Mouse (Mus musculus) frontal cortex, postnatal 10 days (tissue): ENCODE measurements around the gene Hip1r.

Experiments used
- DNase-seq, 2 experiments: peaks; one replicate each; pipeline ENCODE4 v3.0.0; 2022; ENCODE audit warnings: low spot score in 2 of 2, mixed read lengths in 1 of 2

Hip1r gene

DNA sequence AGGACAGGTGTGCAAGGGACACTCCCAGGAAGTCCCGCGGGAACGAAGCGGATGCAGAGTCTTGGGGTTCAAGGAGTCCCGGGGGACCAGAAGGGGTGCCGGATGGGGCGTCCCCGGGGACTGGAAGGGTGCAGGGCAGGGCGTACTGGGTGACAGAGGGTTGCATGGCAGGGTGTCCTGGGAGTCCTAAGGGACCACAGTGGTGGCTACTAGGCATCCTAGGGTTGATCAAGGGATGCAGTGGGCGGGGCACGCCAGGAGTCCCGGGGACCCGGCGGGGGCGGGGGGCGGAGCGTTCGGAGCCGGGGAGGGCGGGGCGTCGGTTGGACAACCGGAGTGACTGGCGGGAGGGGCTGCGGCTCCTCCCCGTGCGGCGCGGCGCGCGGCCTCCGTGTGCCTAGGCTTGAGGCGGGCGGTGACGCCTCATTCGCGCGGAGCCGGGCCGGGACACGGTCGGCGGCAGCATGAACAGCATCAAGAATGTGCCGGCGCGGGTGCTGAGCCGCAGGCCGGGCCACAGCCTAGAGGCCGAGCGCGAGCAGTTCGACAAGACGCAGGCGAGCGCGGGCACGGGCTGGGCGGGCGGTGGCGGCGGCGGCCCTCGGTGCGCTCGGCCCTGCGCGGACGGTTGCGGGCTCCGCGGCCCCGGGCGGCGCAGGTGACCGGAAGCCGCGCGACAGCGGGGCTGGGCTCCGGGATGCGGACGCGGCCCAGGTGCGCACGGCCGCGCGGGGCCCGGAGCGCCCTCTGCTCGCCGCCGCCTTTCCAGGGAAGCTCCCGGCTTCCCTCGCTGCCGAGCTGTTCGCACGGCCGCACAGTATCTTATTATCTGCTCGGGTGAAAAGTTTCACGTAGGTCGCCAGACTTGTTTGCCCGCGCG lies at the start of gene Hip1r:
TSS of gene Hip1r (plus strand) at position 330 of the 880 bp plus-strand sequence.
- DNase-seq: peak in 1 of 2 experiments; percentile 68

- no peak for DNase-seq
These were observed 46.3 kb upstream of the Hip1r start, which contains the start of gene Gm43518 for GRCm38 (mm10) chr5:123927118-123927517. Gm43518 (plus strand) TSS chr5:123927418.

DNA sequence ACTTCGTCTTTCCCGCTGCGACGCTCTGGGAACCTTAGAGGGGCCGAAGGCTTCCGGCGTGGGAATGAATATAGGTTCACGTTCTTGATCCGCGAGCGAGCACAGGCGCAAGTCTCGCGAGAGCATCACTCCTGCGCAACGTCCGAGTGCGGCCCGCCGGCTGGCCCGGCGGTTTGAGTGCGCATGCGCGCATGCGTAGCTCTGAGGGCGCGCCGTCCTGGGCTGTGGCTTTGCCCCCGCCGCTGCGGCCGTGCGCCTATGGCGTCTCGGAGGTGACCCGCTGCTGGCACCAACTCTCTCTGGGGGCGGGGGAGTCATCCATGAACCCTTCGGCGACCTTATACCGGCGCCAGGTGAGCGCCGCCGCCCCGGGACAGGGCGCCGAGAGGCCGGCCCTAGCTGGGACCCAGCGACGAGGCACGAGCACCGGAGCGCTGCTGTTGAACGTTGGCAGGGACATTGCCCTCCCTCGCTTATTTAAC lies 42.9 kb upstream of the Hip1r start, which contains the start of gene Ccdc62:
TSS of gene Ccdc62 (plus strand) at position 172 of the 482 bp plus-strand sequence.
- peak; percentile 81 to 90 for DNase-seq

DNA sequence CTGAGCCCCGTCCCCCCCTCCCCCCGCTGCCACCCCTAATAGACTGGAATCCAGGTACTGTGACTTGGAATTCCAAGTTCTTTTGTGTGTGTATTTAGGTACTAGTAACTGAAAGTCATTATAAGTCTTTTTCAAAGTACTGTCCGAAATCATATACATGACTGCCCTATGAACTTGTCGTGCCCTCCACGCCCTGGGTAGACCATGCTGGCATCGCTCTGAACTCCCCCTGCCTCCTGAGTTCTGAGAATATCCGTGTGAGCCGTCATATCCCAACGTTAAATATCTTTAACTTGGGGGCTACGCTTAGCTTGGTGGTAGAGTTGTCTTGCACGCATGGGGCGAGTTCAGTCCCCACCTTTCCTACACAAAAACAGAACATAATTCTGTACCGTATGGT lies 42.3 kb upstream of the Hip1r start:
- no peak for DNase-seq

DNA sequence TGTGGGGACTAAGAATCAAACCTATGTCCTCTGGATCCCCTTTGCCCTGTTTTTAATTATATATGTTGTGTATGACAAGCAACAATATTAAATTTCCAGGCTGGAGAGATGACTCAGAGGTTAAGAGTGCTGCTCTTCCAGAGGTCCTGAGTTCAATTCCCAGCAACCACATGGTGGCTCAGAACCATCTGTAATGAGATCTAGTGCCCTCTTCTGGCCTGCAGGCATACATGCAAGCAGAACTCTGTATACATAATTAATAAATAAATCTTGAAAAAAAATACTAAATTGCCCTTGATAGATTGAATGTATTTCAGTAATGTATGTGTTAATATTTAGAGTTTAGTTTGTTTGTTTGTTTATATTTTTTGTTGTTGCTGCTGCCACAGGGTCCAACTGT lies 40.5 kb upstream of the Hip1r start:
- DNase-seq: no peak

DNA sequence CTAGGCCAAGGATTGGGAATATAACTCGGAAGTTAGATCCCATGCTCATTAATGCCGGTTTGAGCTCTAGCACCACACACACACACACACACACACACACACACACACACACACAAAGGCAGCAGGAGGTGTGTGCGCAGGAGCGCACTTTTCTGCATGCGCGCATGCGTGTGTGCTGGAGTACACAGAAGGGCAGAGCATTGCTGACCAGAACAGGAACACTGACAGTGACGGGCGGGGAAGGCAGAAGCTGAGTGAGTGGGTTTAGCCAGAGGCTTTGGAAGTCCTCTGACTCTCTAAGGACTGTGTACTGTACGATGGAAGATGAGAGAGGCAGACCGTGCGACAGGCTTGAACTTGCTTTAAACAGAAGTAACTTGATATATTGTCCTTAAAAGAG lies 39.9 kb upstream of the Hip1r start:
- DNase-seq: no peak

DNA sequence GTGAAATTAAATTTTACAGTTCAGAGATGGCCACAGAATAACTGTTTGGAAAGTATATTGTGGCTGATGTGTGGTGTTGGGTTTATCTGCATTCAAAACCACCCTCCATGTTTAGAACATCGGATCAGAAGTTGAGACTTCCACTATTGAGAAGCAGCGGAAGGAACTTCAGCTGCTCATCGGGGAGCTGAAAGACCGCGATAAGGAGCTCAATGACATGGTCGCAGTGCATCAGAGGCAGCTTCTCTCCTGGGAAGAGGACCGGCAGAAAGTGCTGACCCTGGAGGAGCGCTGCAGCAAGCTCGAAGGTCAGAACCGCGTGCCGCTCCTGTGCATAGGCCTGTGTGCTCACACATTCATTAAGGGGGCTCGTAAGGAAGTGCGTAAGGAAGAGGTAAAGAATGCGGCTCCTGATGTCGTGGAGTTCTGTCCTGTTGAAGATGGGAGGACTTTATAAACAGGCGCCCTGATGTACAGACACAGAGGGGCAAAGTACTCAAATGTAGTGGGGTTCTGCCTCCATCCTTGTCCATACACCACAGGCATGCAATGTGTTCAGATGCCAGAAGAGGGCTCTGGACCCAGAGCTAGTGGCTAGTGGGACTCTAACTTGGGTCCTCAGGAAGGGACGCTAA lies 39.4 kb upstream of the Hip1r start:
- no peak for DNase-seq

- DNase-seq: no peak
These were observed 37.5 kb upstream of the Hip1r start for GRCm38 (mm10) chr5:123935931-123936330.

- no peak for DNase-seq
These were observed 34.9 kb upstream of the Hip1r start for GRCm38 (mm10) chr5:123938479-123938878.

- DNase-seq: no peak
These were observed 26.9 kb upstream of the Hip1r start for GRCm38 (mm10) chr5:123946546-123946945.

DNA sequence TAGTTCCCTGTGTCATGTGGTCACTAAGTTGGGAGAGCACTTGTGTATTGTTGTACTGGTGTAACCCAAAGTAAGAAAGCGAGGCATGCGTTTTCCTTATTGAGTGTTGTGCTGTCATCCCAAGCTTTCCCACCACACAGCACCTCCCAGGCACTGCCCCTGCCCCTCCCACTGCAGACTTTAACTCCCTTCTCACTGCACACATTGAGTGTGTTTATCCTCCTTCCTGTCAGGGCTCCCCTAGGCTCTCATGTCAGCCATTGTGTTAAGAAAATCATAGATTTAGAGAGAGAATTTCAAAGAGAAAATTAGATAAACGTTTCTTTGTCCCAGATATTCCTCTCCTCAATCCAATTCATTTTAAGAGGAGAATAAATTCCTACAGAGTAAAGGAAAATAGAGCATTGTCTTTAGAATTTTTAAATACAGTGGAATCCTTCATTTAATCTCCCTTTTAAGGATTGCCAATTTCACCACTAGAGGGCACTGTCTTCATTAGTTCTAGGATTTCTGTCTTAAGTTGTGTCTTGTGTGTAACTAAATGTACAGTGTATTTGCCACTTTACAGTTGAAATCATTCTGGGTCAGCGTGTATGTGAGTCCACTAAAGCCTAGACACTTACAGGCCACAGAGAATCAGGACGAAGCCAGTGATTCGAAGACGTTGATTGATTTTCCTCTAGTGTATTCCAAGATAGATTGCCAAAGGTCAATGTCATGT lies 26.2 kb upstream of the Hip1r start:
- no peak for DNase-seq

DNA sequence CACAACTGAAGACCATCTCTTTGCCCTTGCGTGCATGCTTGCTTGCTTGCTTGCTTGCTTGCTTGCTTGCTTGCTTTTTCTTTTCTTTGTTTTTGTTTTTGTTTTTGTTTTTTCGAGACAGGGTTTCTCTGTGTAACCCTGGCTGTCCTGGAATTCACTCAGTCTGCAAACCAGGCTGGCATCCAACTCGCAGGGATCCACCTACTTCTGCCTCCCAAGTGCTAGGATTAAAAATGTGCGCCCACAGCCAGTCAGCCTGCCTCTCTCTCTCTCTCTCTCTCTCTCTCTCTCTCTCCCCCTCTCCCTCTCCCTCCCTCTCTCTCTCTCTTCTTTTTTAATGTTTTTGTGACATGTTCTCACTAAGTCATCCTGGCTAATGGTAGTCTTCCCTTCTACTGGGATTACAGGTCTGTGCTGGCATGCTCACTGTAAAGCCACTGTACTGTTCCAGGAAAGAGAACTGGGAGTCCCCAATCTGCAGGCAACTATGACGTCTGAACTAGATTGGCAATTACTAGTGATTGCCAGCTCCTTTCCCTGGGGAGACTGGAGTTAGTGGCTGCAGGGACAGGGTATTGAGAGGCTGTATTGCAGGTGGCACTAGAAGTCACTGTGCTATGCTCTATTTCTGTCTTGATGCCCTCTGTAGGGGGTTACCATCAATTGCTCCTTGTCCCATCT lies 20.9 kb upstream of the Hip1r start:
- no peak for DNase-seq

DNA sequence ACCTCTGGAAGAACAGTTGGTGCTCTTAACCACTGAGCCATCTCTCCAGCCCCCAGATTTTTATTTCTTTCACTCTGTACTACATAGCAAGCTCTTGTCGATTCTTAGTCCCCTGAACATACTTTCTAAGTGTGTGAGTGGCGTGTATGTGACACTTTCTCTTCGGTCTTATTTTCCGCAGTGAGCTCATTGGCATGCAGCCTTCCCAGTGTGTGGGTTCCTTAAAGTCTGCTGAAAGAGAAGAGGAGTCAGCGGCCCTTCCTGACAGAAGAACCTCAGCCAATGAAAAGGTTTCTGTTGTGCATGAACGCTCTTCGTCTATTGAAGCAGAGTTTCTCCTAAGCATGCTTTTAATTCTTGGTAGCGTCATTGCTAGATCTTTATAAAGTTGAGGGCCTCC lies 16.2 kb upstream of the Hip1r start:
- no peak for DNase-seq

- no peak for DNase-seq
These were observed 14.4 kb upstream of the Hip1r start for GRCm38 (mm10) chr5:123959018-123959417.

DNA sequence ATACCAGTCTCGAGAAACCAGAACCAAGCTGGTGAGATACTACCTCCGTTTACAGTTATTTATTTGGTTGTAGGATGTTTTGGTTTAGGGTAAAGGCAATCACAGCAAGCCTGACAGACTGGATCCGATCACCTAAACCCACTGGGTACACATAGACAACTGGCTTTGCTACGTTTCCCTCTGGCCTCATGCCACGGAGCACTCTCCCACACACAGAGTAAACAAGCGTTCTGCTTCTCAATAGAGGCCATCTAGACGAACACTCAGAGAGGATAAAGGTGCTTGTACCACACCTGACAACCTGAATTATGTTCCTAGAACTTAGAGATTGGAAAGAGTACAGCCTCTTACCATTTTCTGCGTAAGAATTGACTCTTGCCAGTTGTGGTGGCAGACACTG lies 13.3 kb upstream of the Hip1r start:
- DNase-seq: no peak

DNA sequence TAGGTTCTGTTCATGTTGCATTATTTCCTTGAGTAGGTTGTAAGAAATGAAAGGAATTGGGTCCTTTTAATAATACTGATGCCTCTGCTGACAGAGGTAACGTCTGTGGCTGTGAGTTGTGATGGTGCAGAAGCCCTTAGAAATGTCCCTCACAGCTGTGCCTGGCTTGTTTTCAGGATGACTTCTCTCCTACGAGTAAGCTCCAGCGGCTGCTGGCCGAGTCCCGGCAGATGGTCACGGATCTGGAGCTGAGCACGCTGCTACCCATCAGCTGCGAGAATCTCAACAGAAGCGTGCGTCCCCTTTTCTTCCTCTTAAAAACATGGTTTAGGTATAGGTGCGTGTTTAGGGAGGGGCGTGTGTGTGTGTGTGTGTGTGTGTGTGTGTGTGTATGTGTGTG lies 12.4 kb upstream of the Hip1r start:
- DNase-seq: peak in 1 of 2 experiments; percentile 6

GRCm38 (mm10) chr5:123964208-123964607 lies 9.2 kb upstream of the Hip1r start:
- DNase-seq: no peak

DNA sequence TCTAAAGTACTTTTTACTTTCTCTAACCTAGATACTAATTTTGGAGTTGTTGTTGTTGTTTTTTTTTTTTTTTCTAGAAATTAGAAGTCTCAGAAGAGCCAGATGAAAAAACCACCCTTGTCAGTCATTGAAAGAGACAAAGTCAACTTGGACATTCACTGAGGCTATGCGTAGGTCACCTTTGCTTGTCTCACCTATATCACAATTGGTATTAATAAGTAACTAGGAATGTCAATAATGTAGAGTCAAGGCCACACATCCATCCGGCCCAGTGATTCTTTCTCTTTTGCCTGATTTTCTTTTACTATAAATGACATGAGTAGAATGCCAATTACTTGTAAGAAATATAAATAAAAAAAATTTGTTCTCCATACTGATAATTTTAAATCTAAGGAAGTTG lies 6.7 kb upstream of the Hip1r start:
- DNase-seq: no peak

GRCm38 (mm10) chr5:123968468-123968867 lies 5.0 kb upstream of the Hip1r start:
- no peak for DNase-seq

DNA sequence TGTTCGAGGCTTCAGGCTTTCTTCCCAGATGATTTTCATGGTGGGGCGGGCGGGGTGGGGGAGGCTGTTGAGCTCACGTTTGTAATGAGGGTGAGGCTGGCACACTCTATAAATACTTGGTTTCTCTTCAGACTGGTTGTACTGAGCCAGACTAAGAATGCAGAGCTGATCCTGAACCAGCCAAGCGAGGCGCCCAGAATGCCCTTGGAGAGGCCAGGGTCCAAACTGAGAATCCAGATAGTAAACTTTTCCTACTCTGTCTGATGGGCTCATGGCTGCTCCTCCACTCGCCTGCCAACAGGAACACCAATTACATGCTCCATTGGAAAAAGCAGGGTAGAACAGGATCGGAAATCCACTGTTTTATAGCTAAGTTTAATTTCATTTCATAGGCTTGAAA lies 4.2 kb upstream of the Hip1r start:
- DNase-seq: no peak

DNA sequence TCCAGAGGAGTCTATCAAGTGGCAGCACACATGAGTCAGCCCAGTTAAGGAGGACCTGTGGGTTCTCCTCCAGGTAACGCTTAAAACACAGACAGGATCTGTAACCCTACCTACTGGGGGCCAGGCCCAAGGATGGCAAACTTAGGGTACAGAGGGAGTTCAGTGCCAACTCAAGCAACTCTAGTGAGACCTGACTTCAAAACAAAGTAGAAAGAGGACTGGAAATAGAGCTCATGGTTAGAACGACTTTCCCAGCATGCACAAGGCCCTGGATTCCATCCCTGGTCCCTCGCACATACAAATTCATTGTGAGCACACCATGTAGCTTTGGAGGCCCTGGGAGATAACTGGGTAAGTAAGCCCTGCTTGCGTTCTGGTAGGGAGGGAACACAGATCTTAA lies 2.9 kb upstream of the Hip1r start:
- no peak for DNase-seq

GRCm38 (mm10) chr5:123972453-123972852 lies 975 bp upstream of the Hip1r start:
- no peak for DNase-seq
